Mouse (Mus musculus) limb, embryonic 11.5 days (tissue): Measurements from ENCODE around the gene Gm3776. TPM values are rescaled to one million over a fixed set of nuclear protein-coding genes. Genes with fewer than 3 reads are reported as not detected.
"Not testable (repeated sequence)": the region's sequence is repeated elsewhere in the genome, so short reads cannot be mapped to it uniquely, and the experiment has no call there.

ENCODE experiments used
- ATAC-seq: fragments of 200-750 bp; cut with Nextera tagmentation; 2 replicates; pipeline ENCODE4 v1.8.0; 2017; ENCODE audit warnings: low read depth; ENCODE audit not compliant: insufficient number of reproducible peaks, low FRiP score, low TSS enrichment
- DNase-seq: peaks from one replicate; pipeline ENCODE4 v3.0.0-alpha.2; 2015; ENCODE audit warnings: low spot score
- H3K27ac ChIP-seq: fragments of 300-500 bp; sonication (generic); replicated peaks from 2 replicates; pipeline ENCODE4 v1.5.1; 2014; ENCODE audit warnings: low read depth, mild to moderate bottlenecking, low read length
- H3K27me3 ChIP-seq: fragments of 300-500 bp; sonication (generic); 2 replicates; pipeline ENCODE4 v1.6.1; 2014; ENCODE audit warnings: mild to moderate bottlenecking, low read length, mixed read lengths; ENCODE audit not compliant: control insufficient read depth, insufficient read depth
- H3K36me3 ChIP-seq: fragments of 300-500 bp; sonication (generic); 2 replicates; pipeline ENCODE4 v1.6.1; 2014; ENCODE audit warnings: mild to moderate bottlenecking, low read length, moderate library complexity, mixed read lengths; ENCODE audit not compliant: control insufficient read depth, insufficient read depth
- H3K4me1 ChIP-seq: fragments of 300-500 bp; sonication (generic); 2 replicates; pipeline ENCODE4 v1.6.1; 2014; ENCODE audit warnings: low read length, mixed read lengths; ENCODE audit not compliant: control insufficient read depth, insufficient read depth
- H3K4me2 ChIP-seq: fragments of 300-500 bp; sonication (generic); 2 replicates; pipeline ENCODE4 v1.6.1; 2014; ENCODE audit warnings: low read depth, mild to moderate bottlenecking, moderate library complexity; ENCODE audit not compliant: severe bottlenecking
- H3K4me3 ChIP-seq: fragments of 300-500 bp; sonication (generic); 2 replicates; pipeline ENCODE4 v1.5.1; 2014; ENCODE audit warnings: low read depth, low read length
- H3K9ac ChIP-seq: fragments of 300-500 bp; sonication (generic); 2 replicates; pipeline ENCODE4 v1.6.1; 2014; ENCODE audit warnings: mild to moderate bottlenecking, low read length
- H3K9me3 ChIP-seq: fragments of 300-500 bp; sonication (generic); 2 replicates; pipeline ENCODE4 v1.6.1; 2016; ENCODE audit warnings: low read length; ENCODE audit not compliant: control insufficient read depth
- WGBS: fragments of 180-500 bp; shearing (Covaris S2); extraction: QIAGEN DNeasy Blood & Tissue Kit; methylation state at CpG from one replicate; pipeline ENCODE4 v1.1.7; 2014; 5-methylcytosine and 5-hydroxymethylcytosine counted together
- polyA plus RNA-seq: library from polyadenylated mRNA; unstranded; fragments of >200 nt; fragmentation: Nextera tagmentation; extraction: Ambion mirVana; gene quantifications from 2 replicates; pipeline ENCODE4 v1.2.1, GENCODE M21; 2014

Gene Gm3776
- polyA plus RNA-seq, 1 experiment from 2014 or later, result not detected

- H3K9me3 ChIP-seq, H3K4me3 ChIP-seq, H3K36me3 ChIP-seq, H3K4me1 ChIP-seq, H3K27ac ChIP-seq, H3K9ac ChIP-seq, DNase-seq, H3K27me3 ChIP-seq, H3K4me2 ChIP-seq: not testable (repeated sequence)
- WGBS, result 0% methylated on average over 1 of the region's 6 CpGs
- ATAC-seq, result 0 out of 2 replicates have a peak, but pooled peaks have one; percentile 27
These were observed 2.8 kb downstream of the Gm3776 start for GRCm38 (mm10) chr9:78259688-78260087.

GRCm38 (mm10) chr9:78270945-78271344 lies 14.0 kb downstream of the Gm3776 start:
- H3K27ac ChIP-seq, H3K36me3 ChIP-seq, H3K9me3 ChIP-seq, ATAC-seq, H3K9ac ChIP-seq, H3K27me3 ChIP-seq, H3K4me1 ChIP-seq, H3K4me2 ChIP-seq, DNase-seq, H3K4me3 ChIP-seq: not testable (repeated sequence)
- 85% methylated on average over 3 of the region's 3 CpGs for WGBS

- not testable (repeated sequence) for H3K4me1 ChIP-seq, H3K9me3 ChIP-seq, H3K27ac ChIP-seq, H3K36me3 ChIP-seq, H3K4me3 ChIP-seq, DNase-seq, ATAC-seq, H3K9ac ChIP-seq, H3K4me2 ChIP-seq, H3K27me3 ChIP-seq
- WGBS, result 90% methylated on average over 4 of the region's 4 CpGs
These were observed 25.2 kb downstream of the Gm3776 start for GRCm38 (mm10) chr9:78282002-78282711.

- ATAC-seq, H3K4me3 ChIP-seq, H3K27ac ChIP-seq, H3K9ac ChIP-seq, DNase-seq, H3K36me3 ChIP-seq, H3K9me3 ChIP-seq, H3K4me1 ChIP-seq, H3K27me3 ChIP-seq, H3K4me2 ChIP-seq: not testable (repeated sequence)
- WGBS, result 91% methylated on average over 1 of the region's 1 CpGs
These were observed 32.1 kb downstream of the Gm3776 start for GRCm38 (mm10) chr9:78289063-78289462.

- not testable (repeated sequence) for DNase-seq, H3K4me3 ChIP-seq, H3K9ac ChIP-seq, H3K4me2 ChIP-seq, H3K27ac ChIP-seq, H3K27me3 ChIP-seq, H3K4me1 ChIP-seq, H3K36me3 ChIP-seq, H3K9me3 ChIP-seq, ATAC-seq
- 91% methylated on average over 3 of the region's 3 CpGs for WGBS
These were observed 32.8 kb downstream of the Gm3776 start, which contains the start of gene Gm10639 for GRCm38 (mm10) chr9:78289723-78290122. TSS of gene Gm10639 (plus strand) at chr9:78289923.

GRCm38 (mm10) chr9:78292462-78292861 lies 35.5 kb downstream of the Gm3776 start:
- H3K9me3 ChIP-seq, H3K36me3 ChIP-seq, H3K27ac ChIP-seq, H3K4me3 ChIP-seq, H3K4me1 ChIP-seq, ATAC-seq, H3K27me3 ChIP-seq, H3K4me2 ChIP-seq, DNase-seq, H3K9ac ChIP-seq: not testable (repeated sequence)
- 75% methylated on average over 7 of the region's 8 CpGs for whole genome bisulfite sequencing

- H3K27ac ChIP-seq, H3K4me2 ChIP-seq, H3K36me3 ChIP-seq, H3K9ac ChIP-seq, H3K27me3 ChIP-seq, DNase-seq, ATAC-seq, H3K4me3 ChIP-seq, H3K9me3 ChIP-seq, H3K4me1 ChIP-seq: not testable (repeated sequence)
- 60% methylated on average over 1 of the region's 1 CpGs for WGBS
These were observed 36.8 kb downstream of the Gm3776 start for GRCm38 (mm10) chr9:78293683-78294082.

- not testable (repeated sequence) for H3K9me3 ChIP-seq, H3K4me2 ChIP-seq, H3K9ac ChIP-seq, H3K4me3 ChIP-seq, ATAC-seq, H3K4me1 ChIP-seq, H3K36me3 ChIP-seq, H3K27ac ChIP-seq, H3K27me3 ChIP-seq, DNase-seq
- 86% methylated on average over 4 of the region's 7 CpGs for WGBS
These were observed 37.9 kb downstream of the Gm3776 start for GRCm38 (mm10) chr9:78294781-78295180.

- ATAC-seq, H3K4me3 ChIP-seq, H3K27ac ChIP-seq, H3K9ac ChIP-seq, H3K4me1 ChIP-seq, H3K9me3 ChIP-seq, H3K4me2 ChIP-seq, H3K27me3 ChIP-seq, H3K36me3 ChIP-seq: not testable (repeated sequence)
- peak; percentile 81 for DNase-seq
- WGBS, result 13% methylated on average over 6 of the region's 6 CpGs
These were observed 39.2 kb downstream of the Gm3776 start for GRCm38 (mm10) chr9:78296089-78296488.
